Mouse (Mus musculus): ENCODE data around the gene Sytl1.

GRCm38 (mm10) chr4:133297360-133297759 is 34.4 kb upstream of the Sytl1 start:
- TF ChIP-seq CTCF (IDR thresholded peaks at IDR 0.05; ENCODE audit: low read depth, low read length) (no peak), POLR2AphosphoS5 (IDR thresholded peaks at IDR 0.05; ENCODE audit: insufficient replicate concordance, low read depth, low read length) (no peak), GATA1 (IDR thresholded peaks at IDR 0.05; ENCODE audit: borderline replicate concordance, low read length) (no peak)
